Mouse (Mus musculus) liver, embryonic 14.5 days (tissue): ENCODE data around the gene Pgm3. TPM values are rescaled to one million over a fixed set of nuclear protein-coding genes. Genes with fewer than 3 reads are reported as not detected.

Experiments
- ATAC-seq: fragments of 200-750 bp; cut with Nextera tagmentation; 2 replicates; pipeline ENCODE4 v1.8.0; 2017; ENCODE audit warnings: moderate number of reproducible peaks, mild to moderate bottlenecking, moderate library complexity; ENCODE audit not compliant: insufficient read depth
- DNase-seq, 3 experiments: peaks; one replicate each; pipeline ENCODE4 v3.0.0-alpha.2; 2012 to 2013; ENCODE audit warnings: low read depth in 3 of 3, low spot score in 3 of 3
- H3K27ac ChIP-seq: fragments of 300-500 bp; sonication (generic); 2 replicates; pipeline ENCODE4 v1.5.1; 2014; ENCODE audit warnings: moderate library complexity, mild to moderate bottlenecking, control low read depth, inconsistent platforms
- H3K27me3 ChIP-seq: fragments of 300-500 bp; sonication (generic); 2 replicates; pipeline ENCODE4 v1.6.1; 2014; ENCODE audit warnings: mild to moderate bottlenecking, low read length, moderate library complexity; ENCODE audit not compliant: control insufficient read depth, insufficient read depth
- H3K36me3 ChIP-seq: fragments of 300-500 bp; sonication (generic); replicated peaks from 2 replicates; pipeline ENCODE4 v1.6.1; 2014; ENCODE audit warnings: low read depth; ENCODE audit not compliant: control insufficient read depth, insufficient read depth
- H3K4me1 ChIP-seq, 2 experiments: fragments of 200-500 bp in 1 of 2; fragments of 300-500 bp in 1 of 2; sonication (generic) in 1 of 2; replicated peaks; 2 replicates each; pipeline ENCODE4 v1.6.1; 2012 to 2014; ENCODE audit warnings: antibody characterized with exemption in 1 of 2, inconsistent platforms in 1 of 2, low read length in 1 of 2; ENCODE audit not compliant: control insufficient read depth in 2 of 2, insufficient read depth in 2 of 2
- H3K4me2 ChIP-seq: fragments of 300-500 bp; sonication (generic); 2 replicates; pipeline ENCODE4 v1.6.1; 2014; ENCODE audit warnings: low read depth, mild to moderate bottlenecking, control low read depth, moderate library complexity
- H3K4me3 ChIP-seq, 2 experiments: fragments of 200-500 bp in 1 of 2; fragments of 300-500 bp in 1 of 2; sonication (generic) in 1 of 2; 2 replicates each; pipeline ENCODE4 v1.5.1; 2012 to 2014; ENCODE audit warnings: low read depth in 2 of 2, low read length in 2 of 2, mild to moderate bottlenecking in 2 of 2, control low read depth in 1 of 2, inconsistent platforms in 1 of 2, moderate library complexity in 1 of 2; ENCODE audit not compliant: insufficient read depth in 1 of 2
- H3K9ac ChIP-seq: fragments of 300-500 bp; sonication (generic); replicated peaks from 2 replicates; pipeline ENCODE4 v1.6.1; 2014; ENCODE audit warnings: mild to moderate bottlenecking, control low read depth, moderate library complexity
- H3K9me3 ChIP-seq: fragments of 300-500 bp; sonication (generic); 2 replicates; pipeline ENCODE4 v1.6.1; 2016; ENCODE audit warnings: low read length, mixed read lengths; ENCODE audit not compliant: control insufficient read depth
- CTCF ChIP-seq: IDR thresholded peaks from 2 replicates; pipeline ENCODE4 v1.5.1; 2016; ENCODE audit warnings: antibody characterized with exemption, low read depth, control low read depth
- EP300 ChIP-seq: IDR thresholded peaks from 2 replicates; pipeline ENCODE4 v1.6.1; 2016; ENCODE audit warnings: antibody characterized with exemption, low read depth
- WGBS: fragments of 180-500 bp; shearing (Covaris S2); extraction: QIAGEN DNeasy Blood & Tissue Kit; methylation state at CpG from one replicate; pipeline ENCODE4 v1.1.7; 2014; ENCODE audit not compliant: insufficient replicate concordance; 5-methylcytosine and 5-hydroxymethylcytosine counted together
- polyA plus RNA-seq, 2 experiments: library from polyadenylated mRNA; depleted of rRNA in 1 of 2; stranded (reverse) in 1 of 2; unstranded in 1 of 2; fragments of >200 nt; fragmentation: Nextera tagmentation in 1 of 2; extraction: Ambion mirVana in 1 of 2; gene quantifications; 2 replicates each; pipeline versions ENCODE4 v1.2.1 to v1.2.3; 2012 to 2014

Gene Pgm3
- polyA plus RNA-seq, 2 experiments: 7.0 to 16.1 TPM

DNA sequence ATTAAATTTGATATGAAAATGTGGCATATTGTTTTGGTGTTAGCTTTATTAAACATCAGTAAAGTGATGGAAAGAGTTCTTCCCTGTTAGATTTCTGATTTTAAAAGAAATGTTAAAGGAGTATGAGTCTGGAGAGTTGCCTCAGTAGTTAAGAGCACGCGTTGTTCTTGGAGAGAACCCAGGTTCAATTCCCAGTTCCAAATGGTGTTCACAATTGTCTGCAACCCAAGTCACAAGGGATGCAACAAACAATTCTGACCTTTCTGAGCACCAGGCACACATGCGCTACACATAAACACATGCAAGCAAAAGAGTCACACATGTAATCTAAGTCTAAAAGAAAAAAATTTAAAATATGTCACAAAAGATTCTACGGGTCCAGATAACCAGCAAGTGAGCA is 56.8 kb downstream of the Pgm3 start:
- no peaks in the 10 kb centered on the region for H3K27me3 ChIP-seq
- DNase-seq (no peak), ATAC-seq (no peak)
- 0 out of 4 replicates have a peak, but pooled peaks cover 0 to 2% of the 10 kb centered on the region in 2 experiments for H3K4me1 ChIP-seq
- H3K4me2 ChIP-seq: no peak overlapping the region
- H3K4me3 ChIP-seq: no peak overlapping the region
- H3K9me3 ChIP-seq: no peaks in the 10 kb centered on the region
- TF ChIP-seq EP300: no peak
- TF ChIP-seq CTCF: no peak
- H3K36me3 ChIP-seq: peaks cover 2% of the 10 kb centered on the region
- no peak overlapping the region for H3K9ac ChIP-seq
- 86% methylated on average over 4 of the region's 4 CpGs for WGBS
- no peak overlapping the region for H3K27ac ChIP-seq

DNA sequence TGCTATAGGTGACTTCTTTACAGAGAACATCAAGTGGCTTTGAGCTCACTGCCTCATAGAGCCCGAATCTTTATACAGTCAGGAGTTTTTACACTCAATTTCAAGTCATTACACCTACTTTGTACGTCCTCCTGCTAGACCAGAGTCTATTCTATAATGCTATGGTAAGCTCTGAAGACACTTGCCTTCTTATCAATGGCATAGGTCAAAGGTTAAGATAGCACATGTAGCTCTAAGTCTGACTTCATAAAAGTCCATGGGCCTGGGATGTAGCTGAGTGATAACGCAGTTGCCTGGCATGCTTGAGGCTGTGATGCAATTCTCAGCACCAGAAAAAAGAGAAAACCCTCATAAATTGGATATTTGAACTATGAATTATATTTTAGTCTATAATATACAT is 57.3 kb downstream of the Pgm3 start:
- WGBS: 70% methylated on average over 3 of the region's 3 CpGs
- Histone ChIP-seq H3K4me2 (no peak overlapping the region), H3K27ac (no peak overlapping the region), H3K9ac (no peak overlapping the region), H3K27me3 (no peaks in the 10 kb centered on the region), H3K9me3 (no peaks in the 10 kb centered on the region), H3K4me3 (no peak overlapping the region), H3K36me3 (peaks cover 2% of the 10 kb centered on the region), H3K4me1 (0 out of 4 replicates have a peak, but pooled peaks cover 0 to 2% of the 10 kb centered on the region in 2 experiments)
- TF ChIP-seq CTCF: no peak
- TF ChIP-seq EP300: no peak
- DNase-seq (no peak), ATAC-seq (no peak)

DNA sequence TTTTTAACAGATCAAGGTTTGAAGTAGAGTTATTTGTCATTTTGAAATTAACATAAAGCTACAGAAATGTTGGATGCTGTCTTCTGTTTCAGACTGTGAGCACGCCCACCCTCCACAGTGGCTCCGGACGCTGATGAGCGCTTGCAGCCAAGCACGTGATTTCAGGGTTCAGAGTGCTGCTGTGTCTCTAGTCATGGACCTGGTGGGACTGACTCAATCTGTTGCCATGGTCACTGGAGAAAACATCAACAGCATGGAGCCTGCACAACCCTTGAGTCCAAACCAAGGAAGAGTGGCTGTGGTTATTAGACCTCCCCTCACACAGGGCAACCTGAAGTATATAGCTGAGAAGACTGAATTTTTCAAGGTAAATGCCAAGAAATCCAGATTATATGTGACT is 57.9 kb downstream of the Pgm3 start:
- H3K27ac ChIP-seq: no peak overlapping the region
- H3K4me2 ChIP-seq: no peak overlapping the region
- no peak overlapping the region for H3K4me3 ChIP-seq
- no peaks in the 10 kb centered on the region for H3K27me3 ChIP-seq
- no peak overlapping the region for H3K9ac ChIP-seq
- no peak for ATAC-seq
- no peaks in the 10 kb centered on the region for H3K9me3 ChIP-seq
- TF ChIP-seq CTCF: no peak
- TF ChIP-seq EP300: no peak
- DNase-seq: no peak
- 0 out of 4 replicates have a peak, but pooled peaks cover 0 to 2% of the 10 kb centered on the region in 2 experiments for H3K4me1 ChIP-seq
- H3K36me3 ChIP-seq: peaks cover 2% of the 10 kb centered on the region
- 81% methylated on average over 5 of the region's 5 CpGs for WGBS

DNA sequence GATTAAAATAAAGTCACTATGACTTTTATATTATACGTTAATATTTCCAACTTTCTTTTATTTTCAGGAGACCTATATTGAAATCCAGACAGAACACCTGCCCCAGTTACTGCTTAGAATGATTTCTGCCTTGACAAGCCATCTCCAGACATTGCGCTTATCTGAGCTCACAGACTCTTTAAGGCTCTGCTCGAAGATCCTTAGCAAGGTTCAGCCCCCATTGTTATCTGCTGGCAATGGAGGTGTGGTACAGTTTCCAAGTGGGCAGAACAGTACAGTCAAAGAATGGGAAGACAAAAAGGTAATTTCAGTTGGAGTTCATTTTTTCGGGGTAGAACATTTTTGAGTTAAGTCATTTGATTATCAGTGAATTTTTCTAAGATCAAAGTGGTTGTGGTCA is 64.2 kb downstream of the Pgm3 start:
- ATAC-seq: peak; percentile 80
- WGBS: 18% methylated on average over 4 of the region's 4 CpGs

More for the DNA sequence above, 64.2 kb downstream of the Pgm3 start:
- H3K9ac ChIP-seq: no peak overlapping the region
- H3K4me2 ChIP-seq: no peak overlapping the region
- DNase-seq: peak; percentile 30 to 55 (median 35)
- no peak overlapping the region for H3K27ac ChIP-seq
- peaks cover 3% of the 10 kb centered on the region; the same call in 1 of the 2 replicates for H3K36me3 ChIP-seq
- H3K27me3 ChIP-seq: no peaks in the 10 kb centered on the region
- no peaks in the 10 kb centered on the region for H3K9me3 ChIP-seq
- no peak overlapping the region for H3K4me3 ChIP-seq
- peaks cover 0 to 4% of the 10 kb centered on the region in 2 experiments; a peak in 2 of 4 replicates for H3K4me1 ChIP-seq
- no peak for TF ChIP-seq CTCF
- TF ChIP-seq EP300: peak; percentile 52

Other genes with a start within 250 kb of the Pgm3 start
- gene Ube2cbp, start 106.9 kb downstream of the Pgm3 start, polyA plus RNA-seq (2012; rRNA removed): 1.0 and 1.5 TPM in 2 replicates
- gene Ube2cbp, start 106.9 kb downstream of the Pgm3 start, polyA plus RNA-seq (2014; fragmentation: Nextera tagmentation; extraction: Ambion mirVana): 2.3 and 3.4 TPM in 2 replicates
- gene Dop1a, start 104.7 kb downstream of the Pgm3 start, polyA plus RNA-seq (2012; rRNA removed): 3.9 and 4.6 TPM in 2 replicates
- gene Dop1a, start 104.7 kb downstream of the Pgm3 start, polyA plus RNA-seq (2014; fragmentation: Nextera tagmentation; extraction: Ambion mirVana): 3.1 and 5.4 TPM in 2 replicates
- 0.17 and 0.37 TPM in 2 replicates for gene Rwdd2a, start 149 bp upstream of the Pgm3 start, polyA plus RNA-seq (2012; rRNA removed)
- gene Rwdd2a, start 149 bp upstream of the Pgm3 start, polyA plus RNA-seq (2014; fragmentation: Nextera tagmentation; extraction: Ambion mirVana): 0.61 and 0.83 TPM in 2 replicates
- 1.6 and 1.8 TPM in 2 replicates for gene Me1, start 124.1 kb upstream of the Pgm3 start, polyA plus RNA-seq (2012; rRNA removed)
- gene Me1, start 124.1 kb upstream of the Pgm3 start, polyA plus RNA-seq (2014; fragmentation: Nextera tagmentation; extraction: Ambion mirVana): 3.1 and 3.6 TPM in 2 replicates
- 0.22 and 0.48 TPM in 2 replicates for gene Prss35, start 171.8 kb upstream of the Pgm3 start, polyA plus RNA-seq (2012; rRNA removed)
- 0.43 and 0.54 TPM in 2 replicates for gene Prss35, start 171.8 kb upstream of the Pgm3 start, polyA plus RNA-seq (2014; fragmentation: Nextera tagmentation; extraction: Ambion mirVana)